Comparison of ENCODE assay signal across 12 mouse cellular contexts in genomic region chr4:22970495-22970894, GRCm38 (mm10).
DNase-seq lines count a peak whose midpoint lies in the region; ATAC-seq lines count a peak whose summit lies in the region.
"Had no signal": no experiment of that assay in that cellular context is flagged by ENCODE, and none has a peak within 500 bp of the region (broad histone marks: within the 10 kb centered on the region; RNA-seq: fewer than 3 reads in every experiment).

No protein-coding gene starts in this region.

- H3K9ac ChIP-seq in hindbrain, embryonic 16.5 days (ENCODE audit: low read depth, low read length), result no peak overlapping the region
- no peak overlapping the region for H3K9ac ChIP-seq in neural tube, embryonic 11.5 days (ENCODE audit: low read length)
- H3K9ac ChIP-seq: limb, embryonic 12.5 days had no signal

- no peak overlapping the region for H3K27ac ChIP-seq in forebrain, embryonic 10.5 days
- H3K27ac ChIP-seq in hindbrain, embryonic 16.5 days (ENCODE audit: low read depth, low read length), result no peak overlapping the region
- no peak overlapping the region for H3K27ac ChIP-seq in neural tube, embryonic 11.5 days (ENCODE audit: low read depth, low read length)
- H3K27ac ChIP-seq: gastrocnemius, adult 2 months; limb, embryonic 12.5 days had no signal

- H3K4me2 ChIP-seq in hindbrain, embryonic 16.5 days (ENCODE audit: low read length), result no peak overlapping the region
- H3K4me2 ChIP-seq in neural tube, embryonic 11.5 days (ENCODE audit: low read depth), result no peak overlapping the region
- H3K4me2 ChIP-seq: limb, embryonic 12.5 days had no signal

- H3K27me3 ChIP-seq in forebrain, embryonic 10.5 days (ENCODE audit: poor library complexity, severe bottlenecking), result peaks cover 88% of the 10 kb centered on the region
- H3K27me3 ChIP-seq in hindbrain, embryonic 16.5 days (replicated peaks; ENCODE audit: control insufficient read depth, insufficient read depth, low read length), result no peaks in the 10 kb centered on the region
- no peaks in the 10 kb centered on the region for H3K27me3 ChIP-seq in neural tube, embryonic 11.5 days (ENCODE audit: control insufficient read depth, insufficient read depth, low read length)
- H3K27me3 ChIP-seq: limb, embryonic 12.5 days had no signal

- no peak overlapping the region for H3K4me3 ChIP-seq in forebrain, embryonic 10.5 days
- H3K4me3 ChIP-seq in hindbrain, embryonic 16.5 days (ENCODE audit: low read length), result no peak overlapping the region
- no peak overlapping the region for H3K4me3 ChIP-seq in neural tube, embryonic 11.5 days (ENCODE audit: low read depth, low read length)
- H3K4me3 ChIP-seq: gastrocnemius, adult 2 months; limb, embryonic 12.5 days; myocyte had no signal

- no peaks in the 10 kb centered on the region for H3K9me3 ChIP-seq in forebrain, embryonic 10.5 days
- H3K9me3 ChIP-seq in hindbrain, embryonic 16.5 days (ENCODE audit: control insufficient read depth, low read length), result no peaks in the 10 kb centered on the region
- no peaks in the 10 kb centered on the region for H3K9me3 ChIP-seq in neural tube, embryonic 11.5 days (ENCODE audit: control insufficient read depth, low read length)
- H3K9me3 ChIP-seq: limb, embryonic 12.5 days had no signal

- ATAC-seq in hindbrain, embryonic 16.5 days, result 0 out of 2 replicates have a peak, but pooled peaks have one; percentile 24
- peak; percentile 85 for ATAC-seq in neural tube, embryonic 11.5 days (ENCODE audit: insufficient read depth, low FRiP score, low TSS enrichment)

- H3K36me3 ChIP-seq in forebrain, embryonic 10.5 days (replicated peaks), result no peaks in the 10 kb centered on the region
- H3K36me3 ChIP-seq in hindbrain, embryonic 16.5 days (ENCODE audit: control insufficient read depth, insufficient read depth, low read length), result no peaks in the 10 kb centered on the region
- H3K36me3 ChIP-seq in neural tube, embryonic 11.5 days (ENCODE audit: control insufficient read depth, insufficient read depth, low read length), result no peaks in the 10 kb centered on the region
- H3K36me3 ChIP-seq: limb, embryonic 12.5 days had no signal

- WGBS in forebrain, embryonic 10.5 days, result 9% methylated on average over 5 of the region's 5 CpGs
- WGBS in hindbrain, embryonic 16.5 days, result 4% methylated on average over 5 of the region's 5 CpGs
- 6% methylated on average over 5 of the region's 5 CpGs for WGBS in neural tube, embryonic 11.5 days

- peak; percentile 64 for DNase-seq in embryo, embryonic 10 days (ENCODE audit: low spot score)
- DNase-seq in forebrain, embryonic 10.5 days (ENCODE audit: extremely low spot score, low spot score), result peak; percentile 37
- DNase-seq in neural tube, embryonic 11.5 days (ENCODE audit: low spot score), result peak; percentile 24
- DNase-seq in left cerebral cortex, adult 18-20 months (ENCODE audit: low spot score in 2 of 2), result no peak
- no peak for DNase-seq in testis, postnatal 14 days (ENCODE audit: low spot score)
- DNase-seq in spleen, adult 12 weeks (ENCODE audit: low spot score), result no peak
- DNase-seq: cerebellum, postnatal 25 days; gastrocnemius, adult 2 months; lung, postnatal 36 days had no signal

- H3K4me1 ChIP-seq in forebrain, embryonic 10.5 days, result peaks cover 45% of the 10 kb centered on the region
- peaks cover 8% of the 10 kb centered on the region for H3K4me1 ChIP-seq in hindbrain, embryonic 16.5 days (ENCODE audit: control insufficient read depth, insufficient read depth, low read depth, low read length)
- peaks cover 3% of the 10 kb centered on the region; the same call in 1 of the 2 replicates for H3K4me1 ChIP-seq in neural tube, embryonic 11.5 days (ENCODE audit: control insufficient read depth, insufficient read depth, low read length)

Comparison
In these comparisons a context has a peak if more than half of its experiments do, and no peak if none do; other contexts are left out.
1. DNase-seq: peak in embryo, embryonic 10 days (single experiment), forebrain, embryonic 10.5 days (single experiment) and neural tube, embryonic 11.5 days (single experiment); none in left cerebral cortex, adult 18-20 months (0 of 2), testis, postnatal 14 days (single experiment) and spleen, adult 12 weeks (single experiment).